Mouse (Mus musculus) spleen, adult 12 weeks (tissue): ENCODE results near the gene Lmo3.

Source experiments
- DNase-seq: peaks from one replicate; pipeline ENCODE4 v3.0.0; 2022; ENCODE audit warnings: low spot score

Gene Lmo3

GRCm38 (mm10) chr6:138422671-138423321 is 159.0 kb downstream of the Lmo3 start:
- DNase-seq = no peak

GRCm38 (mm10) chr6:138421931-138422531 is 159.7 kb downstream of the Lmo3 start:
- DNase-seq = no peak

- DNase-seq = no peak
Observed at GRCm38 (mm10) chr6:138421191-138421613, 160.6 kb downstream of the Lmo3 start.

- DNase-seq = no peak
Observed at GRCm38 (mm10) chr6:138420536-138420891, 161.3 kb downstream of the Lmo3 start.

- no peak for DNase-seq
Observed at GRCm38 (mm10) chr6:138419871-138420535, 161.8 kb downstream of the Lmo3 start.

- DNase-seq = no peak
Observed at GRCm38 (mm10) chr6:138412075-138412474, 169.7 kb downstream of the Lmo3 start.

- no peak for DNase-seq
Observed at GRCm38 (mm10) chr6:138402031-138402430, 179.7 kb downstream of the Lmo3 start.

- no peak for DNase-seq
Observed at GRCm38 (mm10) chr6:138398836-138399235, 182.9 kb downstream of the Lmo3 start.

- no peak for DNase-seq
Observed at GRCm38 (mm10) chr6:138391085-138391484, 190.7 kb downstream of the Lmo3 start.

- DNase-seq = no peak
Observed at GRCm38 (mm10) chr6:138388168-138388936, 193.4 kb downstream of the Lmo3 start.

- DNase-seq = no peak
Observed at GRCm38 (mm10) chr6:138383208-138383607, 198.6 kb downstream of the Lmo3 start.

- no peak for DNase-seq
Observed at GRCm38 (mm10) chr6:138371176-138371575, 210.6 kb downstream of the Lmo3 start.

GRCm38 (mm10) chr6:138364111-138364510 is 217.7 kb downstream of the Lmo3 start:
- DNase-seq = no peak

GRCm38 (mm10) chr6:138350587-138351345 is 231.0 kb downstream of the Lmo3 start:
- no peak for DNase-seq

GRCm38 (mm10) chr6:138346558-138346957 is 235.2 kb downstream of the Lmo3 start:
- no peak for DNase-seq

GRCm38 (mm10) chr6:138335858-138336257 is 245.9 kb downstream of the Lmo3 start:
- DNase-seq = no peak

- no peak for DNase-seq
Observed at GRCm38 (mm10) chr6:138333991-138334390, 247.8 kb downstream of the Lmo3 start.

- no peak for DNase-seq
Observed at GRCm38 (mm10) chr6:138325744-138326400, 255.9 kb downstream of the Lmo3 start.

GRCm38 (mm10) chr6:138325145-138325544 is 256.6 kb downstream of the Lmo3 start:
- no peak for DNase-seq

- DNase-seq = no peak
Observed at GRCm38 (mm10) chr6:138323325-138323724, 258.4 kb downstream of the Lmo3 start.

GRCm38 (mm10) chr6:138320190-138320737 is 261.5 kb downstream of the Lmo3 start:
- DNase-seq = no peak
